ENCODE assay signal across 9 mouse cellular contexts in genomic region chr9:107723794-107724531, GRCm38 (mm10). TPM values are rescaled to one million over a fixed set of nuclear protein-coding genes. Genes with fewer than 3 reads are reported as not detected.
DNase-seq lines count a peak whose midpoint lies in the region; ATAC-seq and TF ChIP-seq lines count a peak whose summit lies in the region.
"Had no signal": no experiment of that assay in that cellular context is flagged by ENCODE, and none has a peak within 500 bp of the region (broad histone marks: within the 10 kb centered on the region; RNA-seq: fewer than 3 reads in every experiment).

No protein-coding gene starts in this region.

- peak overlapping the region; percentile 37; the same call in 1 of the 2 replicates for H3K4me2 ChIP-seq in intestine, postnatal 0 days (replicated peaks; ENCODE audit: low read depth)
- peak overlapping the region; percentile 40 for H3K4me2 ChIP-seq in neural tube, embryonic 15.5 days

- peak overlapping the region; percentile 41; the same call in 1 of the 2 replicates for H3K27ac ChIP-seq in intestine, postnatal 0 days (ENCODE audit: low read depth, low read length)
- peak overlapping the region; percentile 65 for H3K27ac ChIP-seq in neural tube, embryonic 15.5 days (replicated peaks)

- peak; percentile 66 for DNase-seq in ovary, adult 18-20 months (ENCODE audit: low spot score)
- no peak for DNase-seq in ovary, postnatal 36 days (ENCODE audit: low spot score)
- peak; percentile 83 to 89 for DNase-seq in lung, adult 18-20 months
- DNase-seq in urinary bladder, postnatal 10 days (ENCODE audit: low spot score) = no peak
- DNase-seq in layer of hippocampus, adult 18-20 months (ENCODE audit: low spot score in 2 of 2) = no peak

- H3K27me3 ChIP-seq in intestine, postnatal 0 days (replicated peaks; ENCODE audit: control insufficient read depth, insufficient read depth, low read length) = no peaks in the 10 kb centered on the region
- H3K27me3 ChIP-seq in neural tube, embryonic 15.5 days (replicated peaks) = no peaks in the 10 kb centered on the region

- no peak overlapping the region for H3K4me3 ChIP-seq in intestine, postnatal 0 days (ENCODE audit: low read depth, low read length)
- H3K4me3 ChIP-seq in neural tube, embryonic 15.5 days (replicated peaks) = no peak overlapping the region
- H3K4me3 ChIP-seq: myocyte had no signal

- H3K9ac ChIP-seq in intestine, postnatal 0 days (ENCODE audit: low read depth, low read length) = no peak overlapping the region
- H3K9ac ChIP-seq in neural tube, embryonic 15.5 days (replicated peaks) = 0 out of 2 replicates have a peak overlapping the region, but pooled peaks have one; percentile 7

- WGBS in intestine, postnatal 0 days = 4% methylated on average over 11 of the region's 11 CpGs
- WGBS in neural tube, embryonic 15.5 days = 6% methylated on average over 11 of the region's 11 CpGs

- ATAC-seq in granulocyte monocyte progenitor cell, adult 5-6 weeks (replicated peaks; ENCODE audit: poor library complexity, severe bottlenecking) = peak; percentile 67
- ATAC-seq in intestine, postnatal 0 days = no peak
- peak; percentile 58 for ATAC-seq in neural tube, embryonic 15.5 days (ENCODE audit: low FRiP score)

- H3K4me1 ChIP-seq in intestine, postnatal 0 days (replicated peaks; ENCODE audit: control insufficient read depth, insufficient read depth, low read length) = peaks cover 11% of the 10 kb centered on the region
- peaks cover 46% of the 10 kb centered on the region for H3K4me1 ChIP-seq in neural tube, embryonic 15.5 days

- no peaks in the 10 kb centered on the region for H3K9me3 ChIP-seq in intestine, postnatal 0 days (ENCODE audit: control insufficient read depth)
- H3K9me3 ChIP-seq in neural tube, embryonic 15.5 days (replicated peaks) = no peaks in the 10 kb centered on the region

- H3K36me3 ChIP-seq in intestine, postnatal 0 days (ENCODE audit: control insufficient read depth, insufficient read depth) = no peaks in the 10 kb centered on the region
- no peaks in the 10 kb centered on the region for H3K36me3 ChIP-seq in neural tube, embryonic 15.5 days

- no peak for TF ChIP-seq CTCF in intestine, postnatal 0 days (IDR thresholded peaks at IDR 0.05; ENCODE audit: low read depth)

RNA-seq across cellular contexts. Expression of gene Sema3f, which starts 13.7 kb away (rescaled TPM):
- 2.6 TPM in 1 of 2 replicates, not detected in the other for total RNA-seq in granulocyte monocyte progenitor cell, adult 5-6 weeks (2014; fragmentation: Nextera tagmentation)
- total RNA-seq in granulocyte monocyte progenitor cell, adult 5-6 weeks (2017) = not detected in 2 replicates
- 3.9 and 4.4 TPM in 2 replicates for polyA plus RNA-seq in intestine, postnatal 0 days (2015; fragmentation: Nextera tagmentation; extraction: Ambion mirVana)
- polyA plus RNA-seq in neural tube, embryonic 15.5 days (2015; fragmentation: Nextera tagmentation; extraction: Ambion mirVana) = 10.2 and 12.5 TPM in 2 replicates
- 1 to 10 TPM; 2.8 to 5.9 TPM for total RNA-seq in layer of hippocampus, adult 18-20 months (2021)

RNA-seq across cellular contexts. Expression of gene Gnat1, which starts 44.5 kb away (rescaled TPM):
- not detected in 2 replicates for total RNA-seq in granulocyte monocyte progenitor cell, adult 5-6 weeks (2014; fragmentation: Nextera tagmentation)
- not detected in 2 replicates for total RNA-seq in granulocyte monocyte progenitor cell, adult 5-6 weeks (2017)
- polyA plus RNA-seq in intestine, postnatal 0 days (2015; fragmentation: Nextera tagmentation; extraction: Ambion mirVana) = 1.6 and 1.9 TPM in 2 replicates
- 2.5 and 2.9 TPM in 2 replicates for polyA plus RNA-seq in neural tube, embryonic 15.5 days (2015; fragmentation: Nextera tagmentation; extraction: Ambion mirVana)
- total RNA-seq in layer of hippocampus, adult 18-20 months (2021) = not detected
- polyA plus RNA-seq: myocyte had no signal

RNA-seq across cellular contexts. Expression of gene Rbm5, which starts 46.8 kb away (rescaled TPM):
- total RNA-seq in granulocyte monocyte progenitor cell, adult 5-6 weeks (2014; fragmentation: Nextera tagmentation) = 133 and 165 TPM in 2 replicates
- total RNA-seq in granulocyte monocyte progenitor cell, adult 5-6 weeks (2017) = 157 and 164 TPM in 2 replicates
- 48.9 and 51.4 TPM in 2 replicates for polyA plus RNA-seq in intestine, postnatal 0 days (2015; fragmentation: Nextera tagmentation; extraction: Ambion mirVana)
- 229 and 230 TPM in 2 replicates for polyA plus RNA-seq in neural tube, embryonic 15.5 days (2015; fragmentation: Nextera tagmentation; extraction: Ambion mirVana)
- total RNA-seq in layer of hippocampus, adult 18-20 months (2021) = 100 to 1,000 TPM; 126 to 142 TPM

RNA-seq across cellular contexts. Expression of gene Slc38a3, which starts 54.6 kb away (rescaled TPM):
- total RNA-seq in granulocyte monocyte progenitor cell, adult 5-6 weeks (2014; fragmentation: Nextera tagmentation) = not detected in 2 replicates
- total RNA-seq in granulocyte monocyte progenitor cell, adult 5-6 weeks (2017) = not detected in 2 replicates
- polyA plus RNA-seq in intestine, postnatal 0 days (2015; fragmentation: Nextera tagmentation; extraction: Ambion mirVana) = 15.5 and 15.6 TPM in 2 replicates
- 35.1 and 35.4 TPM in 2 replicates for polyA plus RNA-seq in neural tube, embryonic 15.5 days (2015; fragmentation: Nextera tagmentation; extraction: Ambion mirVana)
- total RNA-seq in layer of hippocampus, adult 18-20 months (2021) = 10 to 100 TPM; 57.8 to 62.6 TPM

Comparison
In these comparisons a context has a peak if more than half of its experiments do, and no peak if none do; other contexts are left out.
1. DNase-seq: peak in ovary, adult 18-20 months (single experiment) and lung, adult 18-20 months (2 of 2); none in ovary, postnatal 36 days (single experiment), urinary bladder, postnatal 10 days (single experiment) and layer of hippocampus, adult 18-20 months (0 of 2).